Mouse (Mus musculus) neutrophil, adult 65 days (primary cell): Measurements from ENCODE around the gene Gm21904. TPM values are rescaled to one million over a fixed set of nuclear protein-coding genes. Genes with fewer than 3 reads are reported as not detected.

Source experiments
- total RNA-seq: library from RNA; stranded (reverse); gene quantifications from 2 replicates; pipeline ENCODE4 v1.2.4, GENCODE M21; 2023

Gm21904 gene
- not detected in 2 replicates for total RNA-seq

DNA sequence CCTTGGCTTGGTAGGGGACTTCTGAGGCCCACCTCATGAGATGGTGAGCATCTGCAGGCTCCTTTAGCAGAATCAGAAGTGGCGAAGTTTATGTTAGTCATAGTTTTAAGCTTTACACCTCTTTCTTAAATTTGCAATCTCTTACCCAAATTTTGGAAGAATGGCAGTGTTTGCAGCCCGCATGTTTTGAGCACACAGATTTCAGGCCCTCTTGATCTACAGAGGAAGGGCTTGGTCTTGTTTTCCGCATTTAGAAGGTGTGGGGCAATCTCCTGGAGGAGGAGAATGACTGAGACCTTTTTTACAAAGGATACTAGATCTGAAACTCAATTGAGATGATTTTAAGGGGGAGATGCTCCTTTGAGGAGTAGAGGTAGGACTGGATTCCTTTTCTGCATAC is at the start of gene Gm21904:
Gm21904 (minus strand) TSS at position 101 of the 400 bp plus-strand sequence.

DNA sequence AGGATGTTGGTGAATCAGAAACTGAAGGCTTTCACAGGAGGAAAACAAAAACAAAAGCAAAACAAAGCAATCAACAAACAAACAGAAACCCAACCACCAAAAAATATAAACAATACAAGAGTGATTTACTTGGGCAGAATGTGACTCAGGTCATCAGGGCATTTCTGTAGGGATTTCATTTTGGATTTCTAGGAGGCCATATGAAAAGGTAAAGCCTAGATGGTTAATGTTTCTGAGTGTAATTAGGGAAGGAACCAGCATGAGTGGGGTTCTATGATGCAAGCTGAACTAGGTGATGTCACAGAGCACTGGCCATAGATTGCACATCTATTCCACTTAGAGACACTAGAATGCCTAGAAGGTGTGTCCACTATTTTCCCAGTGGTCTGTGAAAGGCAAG is 28.4 kb upstream of the Gm21904 start, which contains the start of the genes Gm20772 and Gm20831:
Gm20772 (plus strand) TSS at position 301 of the 400 bp plus-strand sequence.
Gm20831 (plus strand) TSS at position 301 of the 400 bp plus-strand sequence.

Other genes starting within 250 kb of the Gm21904 start
- gene Gm20772, start 28.5 kb upstream of the Gm21904 start, total RNA-seq, result not detected in 2 replicates
- gene Gm20831, start 28.5 kb upstream of the Gm21904 start, total RNA-seq, result not detected in 2 replicates
- gene Srsy, start 91.1 kb upstream of the Gm21904 start, total RNA-seq, result not detected in 2 replicates
- gene Gm21764, start 215.5 kb upstream of the Gm21904 start, total RNA-seq, result not detected in 2 replicates
- gene Ssty1, start 242.8 kb upstream of the Gm21904 start, total RNA-seq, result not detected in 2 replicates